Mouse (Mus musculus) heart, postnatal 25 days (tissue): ENCODE measurements at regions not wholly inside any gene's neighbourhood (a gene's known extent, or its start where the extent isn't known, plus 50 kb on each side); places are given as distances from the start of the nearest gene placed in this dataset.

ENCODE experiments used
- DNase-seq: peaks from one replicate; pipeline ENCODE4 v3.0.0; 2022; ENCODE audit warnings: low spot score
- intact Hi-C: fragments of 180-260 bp; cut with DNase I; formaldehyde crosslinking; loops from one replicate; pipeline ENCODE4 v1.15.1; 2025

DNA sequence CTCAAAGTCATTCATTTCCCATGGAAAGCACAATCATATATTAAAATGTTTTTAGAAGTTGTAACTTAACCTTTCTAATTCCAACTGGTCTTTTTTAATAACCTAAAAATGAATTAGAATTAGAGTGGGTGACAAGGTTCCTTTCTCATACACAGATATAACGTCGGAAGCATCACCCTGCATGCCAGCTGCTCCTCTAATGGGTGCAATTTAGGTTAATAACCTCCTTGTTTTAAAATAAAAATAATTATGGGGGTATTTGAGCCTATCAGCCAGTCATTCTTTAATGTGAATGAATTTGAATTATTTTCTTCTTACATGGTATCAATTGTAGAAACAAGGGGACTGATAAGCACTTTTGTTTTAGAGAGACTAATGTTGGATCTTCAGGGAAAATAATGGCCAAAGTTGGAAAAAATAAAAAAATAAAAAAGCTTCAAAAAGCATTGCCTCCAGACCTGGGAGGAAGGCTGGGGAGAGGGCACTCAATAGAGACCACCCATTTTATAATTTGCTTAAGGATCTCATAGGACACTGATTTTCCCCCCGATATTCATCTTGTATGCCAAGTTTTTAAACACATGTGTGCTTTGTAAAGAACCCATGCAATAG is 960.9 kb downstream of the Robo2 start:
- intact Hi-C loops: no loop called here
- no peak for DNase-seq

DNA sequence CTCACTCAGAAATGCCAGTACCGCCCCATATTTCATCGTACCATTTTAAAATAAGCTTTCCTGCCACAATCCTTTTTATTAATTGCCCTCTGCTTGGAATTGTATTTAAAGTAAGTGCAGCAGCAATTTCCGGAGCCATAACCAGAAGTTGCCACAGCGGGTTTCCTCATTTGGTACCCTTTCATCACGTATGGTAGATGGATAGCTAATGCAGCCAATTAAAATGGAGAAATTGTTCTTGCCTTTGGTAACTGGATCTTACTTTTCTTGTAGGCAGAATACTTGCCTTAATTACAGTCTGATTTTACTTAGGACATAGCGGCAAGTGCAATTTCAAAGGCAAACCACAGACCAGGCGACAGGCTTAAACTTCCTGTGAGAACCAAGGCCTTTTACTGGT is 961.8 kb downstream of the Robo2 start:
- intact Hi-C loops: no loop called here
- no peak for DNase-seq

DNA sequence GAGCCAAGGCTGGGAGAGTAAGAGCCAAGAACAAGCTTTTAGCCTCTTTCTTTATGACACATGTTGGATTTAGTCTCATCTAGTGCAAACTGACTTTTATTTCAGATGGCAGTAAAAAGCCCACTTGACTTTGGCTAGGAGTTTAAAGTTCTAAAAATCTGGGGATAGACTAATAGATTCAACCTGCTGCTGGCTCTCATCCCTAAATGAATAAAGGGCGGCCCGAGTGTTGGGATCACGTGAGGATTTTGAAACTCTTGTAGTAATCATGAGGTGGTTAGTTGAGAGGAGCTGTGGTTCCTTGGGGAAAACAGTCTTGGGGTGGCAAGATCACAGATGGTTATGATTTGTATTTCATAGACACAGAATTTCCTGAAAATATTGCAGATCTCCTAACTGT is 975.9 kb downstream of the Robo2 start:
- no peak for DNase-seq
- intact Hi-C loops: no loop called here

DNA sequence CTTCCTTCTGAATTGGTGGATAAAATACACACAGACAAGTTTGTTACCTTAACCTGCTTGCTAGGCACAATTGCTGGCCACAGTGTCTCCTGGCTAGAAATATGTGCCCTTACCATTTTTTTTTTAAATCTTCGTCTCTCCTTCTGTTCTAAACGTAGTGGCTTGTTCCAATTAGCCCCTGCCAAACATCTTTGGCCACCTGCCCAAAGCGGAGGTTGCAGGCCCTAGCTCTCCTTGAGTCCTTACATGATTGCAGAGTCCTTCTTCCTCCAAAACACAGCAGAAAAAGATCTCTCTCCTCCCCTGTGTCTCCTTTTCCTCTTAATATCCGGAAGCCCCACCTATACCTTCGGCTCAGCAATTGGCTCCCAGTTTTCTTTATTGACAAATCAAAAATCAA is 986.8 kb downstream of the Robo2 start:
- intact Hi-C loops: no loop called here
- DNase-seq: no peak

DNA sequence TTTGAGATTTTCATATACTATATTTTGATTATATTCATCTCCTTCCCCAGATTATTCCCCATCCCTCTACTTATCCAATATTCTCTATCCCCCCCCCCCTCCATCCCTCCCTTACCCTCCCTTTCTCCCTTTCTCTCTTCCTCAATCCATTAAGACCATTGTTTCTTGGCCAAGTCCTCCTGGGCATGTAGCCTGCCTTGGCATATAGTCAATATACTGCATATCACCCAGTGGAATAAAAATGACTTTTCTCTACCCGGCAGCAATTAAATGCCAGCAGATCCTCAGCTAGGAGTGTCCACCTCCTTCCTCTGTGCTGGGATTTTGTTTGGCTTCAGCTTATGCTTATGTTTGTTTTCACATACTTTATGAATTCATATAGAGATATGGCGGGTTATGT is 987.3 kb downstream of the Robo2 start:
- intact Hi-C loops: no loop called here
- DNase-seq: no peak

DNA sequence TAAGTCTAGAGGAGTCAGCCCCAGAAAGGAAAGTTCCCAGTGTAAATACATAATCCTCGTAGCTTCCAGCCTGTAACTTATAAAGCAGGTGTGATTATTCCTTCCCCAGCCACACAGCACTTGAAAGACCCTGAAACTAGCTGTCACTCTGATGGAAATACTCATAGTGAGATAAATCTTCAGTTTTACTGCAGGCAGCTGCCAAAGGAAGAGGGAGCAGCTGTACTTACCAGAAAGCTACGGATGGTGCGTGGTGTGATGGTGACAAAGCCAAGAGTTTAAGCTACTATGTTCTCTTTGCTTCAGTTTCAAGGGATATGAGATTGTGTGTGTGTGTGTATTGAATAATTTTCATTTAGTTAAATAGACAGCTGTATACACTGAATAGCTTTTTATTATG is 1007.1 kb downstream of the Robo2 start:
- no peak for DNase-seq
- intact Hi-C loops: no loop called here

DNA sequence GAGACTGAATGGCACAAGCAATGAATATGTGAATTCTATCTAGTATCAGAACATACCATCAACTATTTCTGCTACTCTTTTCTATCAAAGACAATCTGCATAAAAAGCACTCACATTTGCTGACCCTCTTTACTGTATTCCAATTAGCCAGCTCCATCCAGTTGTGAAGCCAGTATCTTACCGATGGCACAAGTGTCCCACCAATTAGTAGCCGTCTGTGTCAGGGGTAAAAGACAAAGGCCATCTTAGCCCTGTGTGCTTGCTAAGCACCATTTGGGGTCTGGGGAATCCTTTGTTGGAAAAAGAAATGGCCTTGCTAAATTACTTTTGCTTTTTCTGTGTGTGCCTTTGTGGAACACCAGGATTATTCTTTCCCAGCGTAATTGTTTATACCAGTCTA is 1007.5 kb downstream of the Robo2 start:
- DNase-seq: no peak
- intact Hi-C loops: no loop called here

DNA sequence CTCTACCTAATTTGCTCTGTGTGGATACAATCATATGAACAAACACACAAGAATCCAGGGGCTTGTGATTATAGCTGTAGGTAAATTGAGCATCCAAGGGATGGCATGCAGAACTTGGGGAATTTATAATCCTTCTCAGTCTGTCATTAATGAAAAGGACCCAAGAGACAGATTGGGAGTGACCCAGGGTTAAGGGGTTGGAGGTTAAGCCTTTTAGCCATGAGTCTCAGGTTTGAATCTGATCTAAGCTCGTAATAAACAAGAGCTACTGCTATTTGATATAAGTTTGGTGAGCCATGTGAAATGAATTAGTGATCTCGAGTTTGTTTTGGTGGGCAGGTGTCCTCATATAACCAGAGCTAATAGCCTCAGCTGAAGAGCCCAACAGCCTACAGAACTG is 1032.6 kb downstream of the Robo2 start:
- no peak for DNase-seq
- intact Hi-C loops: no loop called here

DNA sequence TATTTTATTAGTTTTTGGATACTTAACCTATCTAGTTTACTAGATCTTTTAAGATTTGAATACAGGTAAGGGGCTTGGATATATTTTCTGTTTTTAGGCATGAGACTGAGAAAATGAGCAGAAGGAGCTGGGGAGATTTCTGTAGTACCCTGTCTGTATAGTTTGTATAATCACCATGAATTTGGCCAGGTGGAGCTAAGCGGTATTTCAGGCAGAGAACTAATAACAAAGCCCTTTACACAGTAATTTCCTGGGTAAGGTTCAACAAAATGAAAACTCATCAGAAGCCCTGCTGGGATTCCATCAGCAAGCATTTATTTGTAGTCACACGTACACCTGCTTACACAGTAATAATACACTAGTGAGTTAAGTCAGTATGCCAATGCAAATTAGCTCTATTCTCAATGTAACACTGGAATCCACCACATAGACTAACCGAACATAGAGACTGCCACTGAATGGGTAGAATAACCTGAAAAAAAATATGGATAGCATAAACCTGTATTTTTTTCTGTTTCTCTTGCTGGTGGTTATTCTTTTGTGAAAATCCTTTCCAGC is 1036.9 kb downstream of the Robo2 start:
- DNase-seq: no peak
- intact Hi-C loops: no loop called here

DNA sequence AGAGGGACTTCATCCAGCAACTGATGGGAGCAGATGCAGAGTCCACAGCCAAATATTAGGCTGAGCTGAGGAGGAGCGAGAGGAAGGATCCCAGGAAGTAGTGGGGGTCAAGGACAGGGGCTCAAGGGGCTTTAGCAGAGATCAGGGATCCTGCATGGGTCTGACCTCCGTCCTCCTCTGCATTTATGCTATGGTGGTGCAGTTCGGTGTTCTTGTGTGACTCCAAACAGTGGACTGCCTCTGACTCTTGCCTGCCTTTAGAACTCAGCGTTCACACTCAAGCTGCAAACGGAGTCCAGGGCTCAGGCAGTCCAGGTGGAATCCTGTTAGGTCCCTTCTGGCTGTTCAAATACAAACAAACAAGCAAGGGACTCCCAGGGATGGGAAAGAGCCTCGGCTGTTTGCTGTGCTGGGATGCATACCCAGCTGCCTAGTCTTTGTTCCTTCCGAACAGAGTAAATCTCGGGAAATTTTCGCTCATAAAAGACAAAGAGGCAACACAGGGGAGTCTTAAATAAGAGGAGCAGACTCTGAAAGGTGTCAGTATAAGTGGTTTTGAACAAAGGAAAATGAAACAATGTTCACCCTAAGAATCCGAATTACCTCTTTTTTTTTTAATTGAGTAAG is 1042.9 kb downstream of the Robo2 start:
- no peak for DNase-seq
- intact Hi-C loops: no loop called here

DNA sequence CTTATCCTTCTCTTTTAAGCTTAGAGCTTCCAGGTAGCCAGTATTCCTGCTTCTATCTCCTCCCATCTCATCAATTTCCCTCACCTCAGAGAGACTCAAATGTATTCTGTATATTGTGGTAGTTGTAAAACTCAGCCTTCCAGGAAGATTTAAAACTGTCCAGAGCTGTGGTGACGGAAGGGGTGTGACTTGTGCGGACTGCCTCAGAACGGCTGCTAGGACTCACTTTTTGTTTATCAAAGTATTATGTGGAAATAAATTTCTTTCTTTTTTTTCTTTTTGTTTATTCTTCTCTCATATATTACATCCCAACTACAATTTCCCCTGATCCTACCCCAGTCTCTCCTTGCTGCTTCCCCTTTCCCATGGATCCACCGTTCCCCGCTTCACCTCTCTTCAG is 1043.7 kb downstream of the Robo2 start:
- no peak for DNase-seq
- intact Hi-C loops: no loop called here

DNA sequence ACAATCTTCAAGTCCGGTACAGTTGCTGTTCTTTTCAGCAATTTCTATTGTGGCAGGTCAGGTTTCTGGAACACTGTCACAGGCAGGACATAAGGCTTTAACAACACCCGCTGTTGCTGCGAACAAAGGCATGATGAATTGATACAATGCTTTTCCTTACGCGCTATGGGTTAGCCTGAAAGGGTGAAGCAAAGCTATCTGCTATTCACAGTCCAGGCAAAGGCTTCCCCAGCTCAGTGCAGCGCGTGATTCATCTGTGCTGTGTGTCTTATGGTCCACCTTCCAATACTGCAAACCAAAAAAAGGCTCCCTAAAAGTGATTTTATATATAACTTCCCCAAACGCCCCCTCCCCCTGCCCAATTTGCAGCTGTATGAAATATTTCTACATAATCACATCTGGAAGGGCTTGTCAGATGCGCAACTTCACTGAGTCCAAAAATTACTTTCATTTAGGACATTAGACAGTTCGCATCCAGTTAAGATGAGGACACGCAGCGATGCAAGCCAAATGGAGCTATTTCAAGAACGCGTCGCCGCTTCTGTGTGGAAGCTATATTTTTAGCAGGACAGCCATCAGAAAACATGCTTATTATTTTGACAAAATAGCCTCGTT is 1044.3 kb downstream of the Robo2 start:
- intact Hi-C loops: no loop called here
- no peak for DNase-seq

DNA sequence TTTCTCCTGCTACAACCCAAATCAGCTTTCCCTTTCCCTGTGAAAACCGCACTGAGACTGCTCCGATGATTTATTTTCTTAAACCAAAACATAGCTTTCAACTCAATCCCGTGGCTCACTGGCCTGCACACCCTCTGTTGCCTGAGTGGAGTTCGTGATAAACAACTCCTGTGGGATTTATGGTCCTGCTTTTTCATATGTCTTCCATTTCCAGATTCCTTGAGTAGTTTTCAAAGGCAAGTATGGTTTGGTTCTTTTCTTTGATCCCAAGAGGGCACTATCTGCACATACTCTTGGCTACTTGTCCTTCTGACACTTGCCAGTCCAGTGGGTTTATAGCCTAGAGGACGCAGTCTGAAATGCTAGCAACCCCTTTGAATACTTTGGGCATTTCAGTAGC is 1042.6 kb downstream of the Robo1 start:
- intact Hi-C loops: no loop called here
- no peak for DNase-seq

DNA sequence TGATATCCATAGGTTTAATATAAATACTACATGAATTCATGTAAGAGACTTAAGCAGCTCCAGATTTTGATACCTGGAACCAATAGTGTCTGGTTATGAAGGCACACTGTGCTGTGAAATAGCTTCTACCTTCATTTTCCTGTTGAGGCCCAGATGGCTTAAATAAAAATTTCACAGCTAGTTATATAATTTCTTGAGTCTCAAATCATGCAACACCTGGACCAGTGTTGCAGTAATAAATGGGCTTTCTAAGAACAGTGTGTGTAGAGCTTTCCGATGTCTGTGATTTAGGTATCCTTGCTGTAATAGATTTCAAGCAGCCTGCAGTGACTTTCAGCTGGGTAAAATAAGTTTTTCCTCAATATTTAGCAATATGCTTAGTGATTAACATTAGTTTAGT is 1035.8 kb downstream of the Robo1 start:
- intact Hi-C loops: no loop called here
- DNase-seq: no peak

DNA sequence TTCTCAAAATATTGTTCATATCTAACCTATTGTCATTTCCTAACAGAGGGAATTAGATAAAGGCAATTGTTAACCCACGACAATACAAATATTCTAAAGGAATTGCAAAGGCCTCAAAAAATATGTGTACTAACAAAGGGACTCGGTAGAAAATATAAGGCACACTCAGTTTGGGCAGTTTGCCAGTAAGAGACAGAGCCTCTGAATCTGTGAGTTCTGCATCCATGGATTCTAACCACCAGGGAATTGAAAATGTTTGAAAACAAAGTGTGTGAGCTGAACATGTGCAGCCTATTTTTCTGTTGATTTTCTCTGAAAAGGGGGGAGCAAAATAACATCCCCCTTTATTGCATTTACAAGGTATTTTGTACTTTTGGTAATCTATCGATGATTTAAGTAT is 1035.4 kb downstream of the Robo1 start:
- intact Hi-C loops: no loop called here
- no peak for DNase-seq

DNA sequence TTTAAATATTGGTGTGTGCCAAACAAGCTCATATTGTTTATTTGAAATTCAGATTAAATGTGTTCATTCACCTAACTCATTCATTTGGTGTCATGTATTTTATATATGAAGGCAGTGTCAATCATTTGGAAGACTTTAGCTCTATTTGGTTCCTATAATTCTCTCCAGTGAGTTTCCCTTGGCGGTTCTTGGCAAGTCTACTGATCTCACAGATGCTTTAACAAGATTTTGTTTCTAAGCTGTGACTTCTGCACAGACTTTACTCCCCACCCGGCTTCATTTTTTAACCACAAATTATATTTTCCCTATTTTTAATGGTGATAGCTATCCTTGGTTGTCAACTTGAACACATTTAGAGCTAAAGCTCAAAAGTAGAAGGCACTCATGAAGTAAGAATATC is 1009.5 kb downstream of the Robo1 start:
- DNase-seq: no peak
- intact Hi-C loops: no loop called here

DNA sequence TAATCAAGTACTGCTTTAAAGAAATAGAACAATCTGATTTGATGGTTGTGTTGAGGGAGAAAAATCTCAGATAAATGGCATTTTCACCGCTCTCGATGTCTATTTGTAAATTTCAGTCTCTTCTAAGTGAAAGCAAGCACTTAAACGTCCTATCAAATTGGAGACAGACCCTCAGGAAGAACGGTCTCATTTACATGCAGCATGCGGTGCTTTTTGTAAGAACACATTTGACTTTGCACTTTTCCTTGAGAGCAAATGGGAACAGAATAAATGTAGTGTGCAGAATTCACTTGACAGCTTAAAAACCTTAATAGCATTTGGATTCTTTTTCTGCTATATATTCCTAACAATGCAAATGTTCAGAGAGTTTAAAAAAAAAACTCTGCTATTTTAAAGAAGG is 1002.0 kb downstream of the Robo1 start:
- DNase-seq: no peak
- intact Hi-C loops: no loop called here

DNA sequence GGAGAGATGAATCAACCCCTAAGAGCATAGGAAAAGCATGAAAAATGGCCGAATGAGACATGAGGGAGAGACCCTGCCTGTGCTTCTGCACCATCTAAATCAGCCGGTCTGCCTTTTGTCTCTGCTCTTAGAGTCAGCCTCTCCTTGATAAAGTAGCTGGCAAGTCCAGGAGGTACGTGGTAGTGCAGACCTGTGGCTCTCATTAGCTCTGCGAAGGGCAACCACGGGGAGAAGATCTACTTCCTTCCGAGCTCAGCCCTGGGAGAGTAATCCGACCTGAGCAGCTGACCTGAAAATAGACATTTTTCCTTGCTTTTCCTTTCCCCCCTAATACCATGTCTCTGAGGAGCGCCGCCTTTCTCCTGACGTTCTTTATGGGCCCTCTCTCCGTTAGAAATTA is 971.8 kb downstream of the Robo1 start:
- intact Hi-C loops: no loop called here
- DNase-seq: no peak

DNA sequence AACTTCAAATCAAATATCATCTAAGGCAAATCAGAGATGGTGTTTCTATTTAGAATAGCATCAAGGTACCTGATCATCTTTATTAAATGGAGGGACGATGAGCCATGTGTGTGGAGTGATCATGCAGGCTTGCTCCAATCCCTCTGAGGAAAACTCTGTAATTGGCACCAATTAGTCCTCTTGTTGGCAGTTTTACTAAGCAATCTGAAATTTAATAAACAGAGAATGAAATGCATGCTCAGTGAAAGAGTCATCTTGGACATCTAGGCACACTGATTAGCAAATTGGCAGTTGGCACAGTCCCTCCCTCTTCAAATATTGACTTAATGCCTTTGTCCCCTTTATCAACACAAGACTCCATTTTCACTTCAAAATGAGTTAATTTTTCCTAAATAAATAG is 951.6 kb downstream of the Robo1 start:
- intact Hi-C loops: no loop called here

DNA sequence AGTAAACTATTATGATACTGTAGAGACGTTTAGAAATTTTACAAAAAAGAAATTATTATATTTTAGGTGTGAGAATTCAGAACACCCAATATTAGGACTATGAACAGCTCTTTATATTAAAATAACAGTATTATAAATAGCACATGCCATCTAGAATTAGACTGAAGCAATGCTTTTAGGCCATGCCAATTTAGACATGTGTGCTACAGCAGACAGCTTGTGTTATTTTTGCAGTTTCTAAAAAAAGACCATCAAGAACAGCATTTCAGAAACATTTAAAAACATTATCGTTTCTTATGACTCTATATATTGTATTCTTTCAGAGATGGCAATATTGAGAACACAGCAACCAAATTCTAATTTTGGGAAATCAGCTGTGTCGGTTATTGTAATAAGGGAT is 951.2 kb downstream of the Robo1 start:
- intact Hi-C loops: no loop called here
- no peak for DNase-seq

More for the DNA sequence above, 951.6 kb downstream of the Robo1 start:
- no peak for DNase-seq

DNA sequence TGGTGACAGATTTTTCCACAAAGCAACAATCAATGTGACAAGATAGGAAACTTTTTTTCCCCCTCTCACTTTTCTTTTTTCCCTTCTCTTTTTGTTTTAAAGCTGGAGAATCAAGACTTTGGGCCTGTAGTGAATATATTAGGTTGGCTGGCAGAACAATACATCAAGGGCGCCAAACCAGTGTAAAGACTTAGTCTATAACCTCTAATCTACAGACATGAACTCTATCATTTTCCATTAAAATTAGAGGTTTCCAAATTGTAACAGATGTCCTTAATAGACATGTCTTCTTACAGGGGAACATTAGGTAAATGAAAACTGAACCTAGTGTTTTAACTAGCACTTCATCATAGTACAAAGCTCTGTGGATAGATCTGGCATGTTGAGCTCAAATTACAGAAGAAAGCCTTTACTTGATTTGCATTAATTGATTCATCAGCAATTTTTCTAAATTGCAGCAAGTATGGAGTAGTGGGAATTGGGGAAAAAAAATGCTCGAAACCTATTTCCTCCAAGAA is 937.0 kb downstream of the Robo1 start:
- DNase-seq: no peak
- intact Hi-C loops: no loop called here
